Mouse (Mus musculus) midbrain, embryonic 12.5 days (tissue): ENCODE data around the gene Col4a2. TPM values are rescaled to one million over a fixed set of nuclear protein-coding genes. Genes with fewer than 3 reads are reported as not detected.

Source experiments
- ATAC-seq: fragments of 200-750 bp; cut with Nextera tagmentation; 2 replicates; pipeline ENCODE4 v1.8.0; 2017; ENCODE audit warnings: low read depth, moderate TSS enrichment, moderate library complexity; ENCODE audit not compliant: low FRiP score
- H3K27ac ChIP-seq: fragments of 300-500 bp; sonication (generic); replicated peaks from 2 replicates; pipeline ENCODE4 v1.5.1; 2016; ENCODE audit warnings: mild to moderate bottlenecking
- H3K27me3 ChIP-seq: fragments of 300-500 bp; sonication (generic); 2 replicates; pipeline ENCODE4 v1.6.1; 2016; ENCODE audit warnings: mild to moderate bottlenecking
- H3K36me3 ChIP-seq: fragments of 300-500 bp; sonication (generic); 2 replicates; pipeline ENCODE4 v1.6.1; 2016
- H3K4me1 ChIP-seq: fragments of 300-500 bp; sonication (generic); 2 replicates; pipeline ENCODE4 v1.6.1; 2016
- H3K4me2 ChIP-seq: fragments of 300-500 bp; sonication (generic); replicated peaks from 2 replicates; pipeline ENCODE4 v1.6.1; 2016; ENCODE audit warnings: mild to moderate bottlenecking, moderate library complexity
- H3K4me3 ChIP-seq: fragments of 300-500 bp; sonication (generic); 2 replicates; pipeline ENCODE4 v1.5.1; 2016; ENCODE audit warnings: mild to moderate bottlenecking
- H3K9ac ChIP-seq: fragments of 300-500 bp; sonication (generic); replicated peaks from 2 replicates; pipeline ENCODE4 v1.6.1; 2016; ENCODE audit warnings: mild to moderate bottlenecking, moderate library complexity
- H3K9me3 ChIP-seq: fragments of 300-500 bp; sonication (generic); 2 replicates; pipeline ENCODE4 v1.6.1; 2016; ENCODE audit warnings: mild to moderate bottlenecking
- WGBS: fragments of 180-500 bp; shearing (Covaris S2); methylation state at CpG from one replicate; pipeline ENCODE4 v1.1.7; 2016; 5-methylcytosine and 5-hydroxymethylcytosine counted together
- polyA plus RNA-seq: library from polyadenylated mRNA; unstranded; fragments of >200 nt; fragmentation: Nextera tagmentation; extraction: Ambion mirVana; gene quantifications from 2 replicates; pipeline ENCODE4 v1.2.1, GENCODE M21; 2016

The Col4a2 gene
- polyA plus RNA-seq, 1 experiment from 2014 or later = 82.0 TPM

DNA sequence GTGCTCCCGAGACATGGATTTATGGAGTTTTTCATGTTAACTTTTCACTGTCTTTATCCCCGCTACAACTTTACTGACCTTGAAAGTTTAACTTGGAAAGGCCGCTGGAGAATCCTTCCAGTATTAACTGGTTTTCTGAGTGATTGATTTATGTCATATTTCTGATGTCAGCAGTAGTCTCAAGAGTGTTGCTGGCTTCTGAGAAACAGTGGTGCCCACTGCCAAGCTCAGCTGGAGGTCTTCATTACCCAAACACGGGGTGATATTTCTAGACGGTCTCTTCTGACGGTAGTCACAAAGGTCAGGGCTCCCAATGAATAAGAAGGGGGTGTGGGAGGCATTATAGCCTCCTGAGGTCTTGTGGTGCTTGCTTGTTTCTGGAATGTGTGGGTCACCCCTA, 21.1 kb downstream of the Col4a2 start:
- ATAC-seq = no peak
- H3K9me3 ChIP-seq = no peaks in the 10 kb centered on the region
- WGBS = 78% methylated on average over 6 of the region's 6 CpGs
- no peak overlapping the region for H3K4me3 ChIP-seq
- H3K27ac ChIP-seq = no peak overlapping the region
- H3K4me1 ChIP-seq = peaks cover 3% of the 10 kb centered on the region; the same call in 1 of the 2 replicates
- H3K9ac ChIP-seq = no peak overlapping the region
- no peaks in the 10 kb centered on the region for H3K27me3 ChIP-seq
- no peaks in the 10 kb centered on the region for H3K36me3 ChIP-seq
- H3K4me2 ChIP-seq = no peak overlapping the region

DNA sequence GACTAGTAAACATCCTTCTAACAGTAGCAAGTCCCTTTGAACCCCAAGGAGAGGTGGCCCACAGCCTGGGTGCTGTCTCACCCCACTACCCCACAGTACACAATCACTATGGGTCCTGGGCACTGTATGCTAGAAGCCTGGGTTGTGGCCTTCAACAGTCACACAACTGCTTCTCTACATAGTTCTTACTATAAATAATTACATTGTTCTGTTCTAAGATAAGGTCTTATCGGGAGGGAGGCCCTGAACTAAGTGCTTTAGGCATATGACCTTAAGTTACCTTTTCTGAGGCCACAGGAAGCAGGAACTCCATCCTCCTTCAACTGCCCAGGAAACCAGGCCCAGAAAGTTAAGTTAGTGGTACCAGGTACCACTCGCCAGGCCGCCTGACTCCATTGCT, 21.9 kb downstream of the Col4a2 start:
- ATAC-seq = no peak
- no peak overlapping the region for H3K27ac ChIP-seq
- no peak overlapping the region for H3K9ac ChIP-seq
- peaks cover 3% of the 10 kb centered on the region; the same call in 1 of the 2 replicates for H3K4me1 ChIP-seq
- 90% methylated on average over 3 of the region's 3 CpGs for WGBS
- no peak overlapping the region for H3K4me3 ChIP-seq
- H3K9me3 ChIP-seq = no peaks in the 10 kb centered on the region
- H3K4me2 ChIP-seq = no peak overlapping the region
- H3K36me3 ChIP-seq = no peaks in the 10 kb centered on the region
- no peaks in the 10 kb centered on the region for H3K27me3 ChIP-seq

- ATAC-seq = no peak
- Histone ChIP-seq H3K27me3 (no peaks in the 10 kb centered on the region), H3K9me3 (no peaks in the 10 kb centered on the region), H3K27ac (no peak overlapping the region), H3K36me3 (no peaks in the 10 kb centered on the region), H3K4me3 (no peak overlapping the region), H3K4me2 (no peak overlapping the region), H3K9ac (no peak overlapping the region), H3K4me1 (peaks cover 3% of the 10 kb centered on the region; the same call in 1 of the 2 replicates)
- WGBS = 90% methylated on average over 4 of the region's 4 CpGs
Measured at GRCm38 (mm10) chr8:11335238-11335637, 22.6 kb downstream of the Col4a2 start.

GRCm38 (mm10) chr8:11336346-11336745, 23.7 kb downstream of the Col4a2 start:
- Histone ChIP-seq H3K36me3 (no peaks in the 10 kb centered on the region), H3K4me3 (no peak overlapping the region), H3K4me1 (peaks cover 3% of the 10 kb centered on the region; the same call in 1 of the 2 replicates), H3K9ac (no peak overlapping the region), H3K27me3 (no peaks in the 10 kb centered on the region), H3K27ac (no peak overlapping the region), H3K9me3 (no peaks in the 10 kb centered on the region), H3K4me2 (no peak overlapping the region)
- 91% methylated on average over 5 of the region's 5 CpGs for WGBS
- no peak for ATAC-seq

DNA sequence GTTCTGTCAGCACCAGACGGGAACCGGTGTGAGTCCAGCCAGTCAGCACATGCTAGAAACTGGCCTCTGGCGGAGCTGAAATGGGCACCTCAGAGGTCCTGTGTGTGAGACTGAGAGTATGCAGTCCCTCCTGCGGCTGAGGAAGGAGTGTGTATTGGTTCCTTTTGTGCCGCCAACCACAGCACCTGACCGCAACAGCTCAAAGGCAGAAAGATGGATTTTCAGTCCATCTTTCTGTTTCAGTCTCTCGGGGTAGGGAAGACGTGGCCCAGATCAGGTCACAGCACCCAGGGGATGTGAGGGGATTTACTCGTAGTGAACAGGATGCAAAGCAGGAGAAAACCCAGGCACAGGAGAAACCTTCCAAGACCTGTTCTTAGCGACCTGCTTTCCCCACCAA, 25.0 kb downstream of the Col4a2 start:
- H3K9me3 ChIP-seq = no peaks in the 10 kb centered on the region
- peaks cover 3% of the 10 kb centered on the region; the same call in 1 of the 2 replicates for H3K4me1 ChIP-seq
- no peaks in the 10 kb centered on the region for H3K36me3 ChIP-seq
- H3K4me2 ChIP-seq = no peak overlapping the region
- no peaks in the 10 kb centered on the region for H3K27me3 ChIP-seq
- no peak overlapping the region for H3K4me3 ChIP-seq
- WGBS = 86% methylated on average over 10 of the region's 10 CpGs
- ATAC-seq = no peak
- H3K9ac ChIP-seq = no peak overlapping the region
- no peak overlapping the region for H3K27ac ChIP-seq

- Histone ChIP-seq H3K36me3 (no peaks in the 10 kb centered on the region), H3K4me2 (no peak overlapping the region), H3K27me3 (no peaks in the 10 kb centered on the region), H3K9ac (no peak overlapping the region), H3K4me1 (peaks cover 3% of the 10 kb centered on the region; the same call in 1 of the 2 replicates), H3K27ac (no peak overlapping the region), H3K4me3 (no peak overlapping the region), H3K9me3 (no peaks in the 10 kb centered on the region)
- 86% methylated on average over 9 of the region's 9 CpGs for WGBS
- ATAC-seq = no peak
Measured at GRCm38 (mm10) chr8:11338507-11338906, 25.9 kb downstream of the Col4a2 start.

GRCm38 (mm10) chr8:11340310-11341110, 27.9 kb downstream of the Col4a2 start:
- Histone ChIP-seq H3K4me2 (no peak overlapping the region), H3K27me3 (no peaks in the 10 kb centered on the region), H3K9me3 (no peaks in the 10 kb centered on the region), H3K4me3 (no peak overlapping the region), H3K4me1 (peaks cover 3% of the 10 kb centered on the region; the same call in 1 of the 2 replicates), H3K36me3 (no peaks in the 10 kb centered on the region), H3K27ac (no peak overlapping the region), H3K9ac (no peak overlapping the region)
- ATAC-seq = no peak
- 79% methylated on average over 12 of the region's 12 CpGs for WGBS

DNA sequence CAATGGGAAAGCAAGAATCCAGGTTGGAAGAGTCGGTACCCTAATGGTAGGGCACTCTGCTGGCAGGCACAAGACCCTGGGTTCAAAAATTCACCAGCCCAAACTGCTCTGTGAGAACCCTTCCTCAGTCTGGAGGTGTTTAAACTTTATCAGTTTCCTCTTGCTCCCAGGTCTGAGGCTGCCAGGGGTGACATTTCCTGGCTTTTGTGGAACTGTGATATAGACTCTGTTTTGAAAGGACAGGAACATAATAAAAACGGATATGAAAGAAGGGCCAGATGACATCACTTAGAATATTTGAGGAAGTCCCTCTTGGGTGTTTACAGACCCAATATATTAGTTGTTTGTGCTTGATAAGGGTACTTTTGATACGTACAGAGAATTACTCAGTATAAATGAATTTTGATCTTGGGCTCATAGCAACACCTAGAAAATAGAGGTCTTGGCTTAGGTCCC, 28.5 kb downstream of the Col4a2 start:
- H3K27ac ChIP-seq = no peak overlapping the region
- H3K4me2 ChIP-seq = no peak overlapping the region
- no peak overlapping the region for H3K4me3 ChIP-seq
- no peaks in the 10 kb centered on the region for H3K9me3 ChIP-seq
- no peaks in the 10 kb centered on the region for H3K36me3 ChIP-seq
- H3K9ac ChIP-seq = no peak overlapping the region
- H3K4me1 ChIP-seq = peaks cover 3% of the 10 kb centered on the region; the same call in 1 of the 2 replicates
- H3K27me3 ChIP-seq = no peaks in the 10 kb centered on the region
- no peak for ATAC-seq
- 84% methylated on average over 3 of the region's 3 CpGs for WGBS

GRCm38 (mm10) chr8:11344459-11344858, 31.9 kb downstream of the Col4a2 start:
- 87% methylated on average over 9 of the region's 9 CpGs for WGBS
- ATAC-seq = no peak

DNA sequence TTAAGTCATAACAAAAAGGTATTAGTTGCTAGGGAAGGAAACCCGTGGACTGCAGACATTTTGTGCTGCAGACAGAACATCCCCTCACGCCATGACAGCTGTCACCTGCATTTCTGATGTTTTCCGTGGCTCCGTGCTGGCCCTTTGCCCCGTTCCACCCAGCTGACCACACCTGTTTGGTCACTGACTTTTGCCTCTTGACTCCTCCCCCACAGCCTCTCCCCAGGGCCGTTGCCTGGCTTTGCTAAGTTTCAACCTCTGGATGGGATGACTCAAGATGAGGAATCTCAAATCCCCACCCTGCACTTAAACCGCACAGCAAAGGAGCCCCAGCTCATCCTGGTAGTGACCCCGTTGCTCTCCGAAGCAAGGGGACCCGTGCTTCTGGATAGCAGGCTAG, 33.6 kb downstream of the Col4a2 start:
- H3K4me2 ChIP-seq = no peak overlapping the region
- H3K27me3 ChIP-seq = no peaks in the 10 kb centered on the region
- H3K27ac ChIP-seq = no peak overlapping the region
- H3K9ac ChIP-seq = no peak overlapping the region
- WGBS = 90% methylated on average over 10 of the region's 10 CpGs
- no peaks in the 10 kb centered on the region for H3K9me3 ChIP-seq
- no peaks in the 10 kb centered on the region for H3K4me1 ChIP-seq
- no peak overlapping the region for H3K4me3 ChIP-seq
- H3K36me3 ChIP-seq = no peaks in the 10 kb centered on the region
- no peak for ATAC-seq

More at GRCm38 (mm10) chr8:11344459-11344858, 31.9 kb downstream of the Col4a2 start:
- Histone ChIP-seq H3K36me3 (no peaks in the 10 kb centered on the region), H3K27ac (no peak overlapping the region), H3K9ac (no peak overlapping the region), H3K9me3 (no peaks in the 10 kb centered on the region), H3K4me1 (no peaks in the 10 kb centered on the region), H3K4me2 (no peak overlapping the region), H3K27me3 (no peaks in the 10 kb centered on the region), H3K4me3 (no peak overlapping the region)

DNA sequence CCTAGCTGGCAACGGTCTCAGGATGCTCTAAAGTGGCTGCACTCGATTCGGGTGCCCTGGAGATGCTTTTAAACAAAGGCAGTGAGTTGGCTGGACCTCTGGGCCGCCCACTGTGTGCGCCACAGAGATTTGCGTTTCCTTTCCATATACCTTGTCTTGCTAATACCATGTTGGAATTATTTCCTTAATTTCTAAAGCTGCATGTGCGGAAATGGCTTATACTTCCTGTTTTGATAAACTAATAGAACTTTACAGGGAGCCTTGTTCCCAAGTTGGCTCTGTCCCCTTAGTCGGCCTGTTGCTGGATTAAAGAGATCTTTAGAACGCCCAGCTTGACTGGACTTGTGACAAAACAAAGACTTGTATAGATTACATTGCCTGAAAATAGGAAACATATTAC, 35.1 kb downstream of the Col4a2 start:
- H3K36me3 ChIP-seq = no peaks in the 10 kb centered on the region
- H3K4me2 ChIP-seq = no peak overlapping the region
- 83% methylated on average over 9 of the region's 9 CpGs for WGBS
- H3K27ac ChIP-seq = no peak overlapping the region
- H3K4me3 ChIP-seq = no peak overlapping the region
- H3K9ac ChIP-seq = no peak overlapping the region
- no peak for ATAC-seq
- no peaks in the 10 kb centered on the region for H3K4me1 ChIP-seq
- no peaks in the 10 kb centered on the region for H3K27me3 ChIP-seq
- no peaks in the 10 kb centered on the region for H3K9me3 ChIP-seq

DNA sequence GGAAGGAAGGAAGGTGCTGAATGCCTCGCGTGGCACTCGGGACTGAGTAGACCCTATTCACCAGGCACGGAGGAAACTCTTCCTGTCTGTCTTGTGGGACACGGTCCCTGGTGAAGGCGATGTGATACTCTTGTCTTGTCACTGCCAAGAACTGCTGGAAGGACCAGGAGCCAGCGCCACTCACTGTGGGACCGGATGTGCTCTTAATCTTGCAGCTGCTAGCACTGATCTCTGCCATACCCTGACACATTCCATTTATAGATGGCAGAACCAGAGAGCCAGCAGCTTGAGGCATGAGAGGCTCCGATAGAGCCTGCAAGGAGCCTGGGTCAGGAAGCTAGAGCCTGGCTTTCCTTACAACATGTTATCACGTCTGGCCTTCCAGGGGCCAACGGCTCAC, 36.0 kb downstream of the Col4a2 start:
- Histone ChIP-seq H3K9ac (no peak overlapping the region), H3K9me3 (no peaks in the 10 kb centered on the region), H3K4me2 (no peak overlapping the region), H3K27me3 (no peaks in the 10 kb centered on the region), H3K27ac (no peak overlapping the region), H3K4me1 (no peaks in the 10 kb centered on the region), H3K36me3 (no peaks in the 10 kb centered on the region), H3K4me3 (no peak overlapping the region)
- WGBS = 92% methylated on average over 11 of the region's 11 CpGs
- ATAC-seq = no peak
